Mouse (Mus musculus): ENCODE data around the gene Nr5a1. TPM values are rescaled to one million over a fixed set of nuclear protein-coding genes. Genes with fewer than 3 reads are reported as not detected.

Nr5a1 gene
- 0.24 and 0.35 TPM in 2 replicates for polyA plus RNA-seq (2015; fragmentation: Nextera tagmentation; extraction: Ambion mirVana)

DNA sequence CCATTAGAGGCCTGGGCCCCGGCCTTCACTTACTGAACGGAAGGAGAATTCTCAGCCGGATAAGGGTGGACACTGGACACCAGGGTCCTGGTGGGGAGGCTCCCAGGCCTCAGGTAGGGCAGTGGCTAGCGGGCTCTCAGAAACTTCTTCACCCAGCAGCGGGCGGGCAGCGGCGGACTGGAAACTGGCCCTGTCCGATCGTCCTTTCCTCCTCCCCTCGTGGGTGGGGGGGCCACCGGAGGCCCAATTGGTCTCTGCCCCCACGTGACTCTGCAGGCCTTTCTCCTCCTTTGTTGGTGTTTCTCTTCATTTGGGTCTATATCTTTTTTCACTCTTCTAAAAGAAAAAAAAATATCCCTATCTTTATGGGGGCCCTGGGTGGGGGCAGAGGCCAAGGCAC, at the start of gene Nr5a1:
TSS of gene Nr5a1 (minus strand) at position 219 of the 400 bp plus-strand sequence.

DNA sequence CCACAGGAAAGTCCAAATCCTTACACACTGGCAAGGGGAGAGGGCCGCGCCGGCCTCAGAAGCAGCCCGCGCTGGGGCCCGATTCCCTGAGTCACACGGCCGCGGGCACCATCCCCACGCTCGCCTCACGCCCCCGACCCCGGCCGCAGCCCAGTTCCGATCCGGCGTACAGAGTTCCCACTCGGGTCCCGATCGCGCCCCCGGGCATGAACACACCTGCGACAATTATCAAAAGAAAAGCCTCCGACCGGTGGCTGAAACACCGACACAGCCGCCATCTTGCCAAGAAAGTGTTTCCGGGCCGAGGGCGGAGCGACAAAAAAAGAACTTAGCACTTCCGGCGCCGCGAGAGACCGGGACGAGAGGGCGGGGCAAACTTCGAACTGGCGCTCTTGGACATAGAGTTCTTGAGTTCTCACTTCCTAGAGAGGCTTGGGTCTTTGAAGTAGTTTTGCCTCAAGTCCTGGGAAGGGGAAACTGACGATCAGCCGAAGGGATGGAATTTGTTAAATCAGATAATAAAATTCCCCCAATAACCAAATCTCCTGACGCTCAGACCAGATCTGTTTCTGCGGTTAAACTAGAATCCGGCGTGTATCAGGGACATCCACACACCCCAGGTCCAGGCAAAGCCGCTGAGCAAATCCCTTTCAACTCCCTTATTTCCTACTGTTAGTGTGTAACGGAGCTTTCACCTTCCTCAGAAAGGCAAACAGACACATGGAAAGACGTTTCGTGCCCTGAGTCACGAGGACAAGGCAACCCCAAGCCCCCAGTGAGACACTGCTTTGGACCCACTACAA, 70.5 kb downstream of the Nr5a1 start, which contains the start of gene Psmb7:
TSS of gene Psmb7 (minus strand) at position 463 of the 803 bp plus-strand sequence.

Other genes starting within 250 kb of the Nr5a1 start
- 40.7 and 50.0 TPM in 2 replicates for gene Nek6, start 202.9 kb downstream of the Nr5a1 start, polyA plus RNA-seq (2015; fragmentation: Nextera tagmentation; extraction: Ambion mirVana)
- gene Psmb7, start 70.5 kb downstream of the Nr5a1 start, polyA plus RNA-seq (2015; fragmentation: Nextera tagmentation; extraction: Ambion mirVana) = 173 and 176 TPM in 2 replicates
- gene Nr6a1, start 213.1 kb upstream of the Nr5a1 start, polyA plus RNA-seq (2015; fragmentation: Nextera tagmentation; extraction: Ambion mirVana) = 0.77 and 0.95 TPM in 2 replicates
- 3.9 and 4.6 TPM in 2 replicates for gene Olfml2a, start 217.4 kb upstream of the Nr5a1 start, polyA plus RNA-seq (2015; fragmentation: Nextera tagmentation; extraction: Ambion mirVana)